Mouse (Mus musculus): Measurements from ENCODE around the gene Cdkn2aipnl. TPM values are rescaled to one million over a fixed set of nuclear protein-coding genes. Genes with fewer than 3 reads are reported as not detected.

The Cdkn2aipnl gene
- total RNA-seq, 2 experiments from 2014 or later = 40.6 to 44.1 TPM

GRCm38 (mm10) chr11:51945548-51945947, 21.9 kb upstream of the Cdkn2aipnl start:
- DNase-seq (ENCODE audit: low spot score in 2 of 2) = peak; percentile 37 to 61

GRCm38 (mm10) chr11:51946144-51946543, 21.3 kb upstream of the Cdkn2aipnl start:
- peak in 1 of 2 experiments; percentile 15 for DNase-seq (ENCODE audit: low spot score in 2 of 2)

- DNase-seq (ENCODE audit: low spot score in 2 of 2) = no peak
Measured at GRCm38 (mm10) chr11:51949155-51949840, 18.2 kb upstream of the Cdkn2aipnl start.

GRCm38 (mm10) chr11:51949919-51950318, 17.5 kb upstream of the Cdkn2aipnl start:
- DNase-seq (ENCODE audit: low spot score in 2 of 2) = no peak

- no peak for DNase-seq (ENCODE audit: low spot score in 2 of 2)
Measured at GRCm38 (mm10) chr11:51951861-51952420, 15.5 kb upstream of the Cdkn2aipnl start.

GRCm38 (mm10) chr11:51956112-51956511, 11.3 kb upstream of the Cdkn2aipnl start:
- no peak for DNase-seq (ENCODE audit: low spot score in 2 of 2)

GRCm38 (mm10) chr11:51957760-51958159, 9.7 kb upstream of the Cdkn2aipnl start:
- DNase-seq (ENCODE audit: low spot score in 2 of 2) = no peak

GRCm38 (mm10) chr11:51959511-51959910, 8.0 kb upstream of the Cdkn2aipnl start:
- no peak for DNase-seq (ENCODE audit: low spot score in 2 of 2)

- no peak for DNase-seq (ENCODE audit: low spot score in 2 of 2)
Measured at GRCm38 (mm10) chr11:51960061-51960460, 7.4 kb upstream of the Cdkn2aipnl start.

GRCm38 (mm10) chr11:51960967-51961471, 6.4 kb upstream of the Cdkn2aipnl start:
- DNase-seq (ENCODE audit: low spot score in 2 of 2) = peak in 1 of 2 experiments; percentile 41

- DNase-seq (ENCODE audit: low spot score in 2 of 2) = no peak
Measured at GRCm38 (mm10) chr11:51961761-51962160, 5.7 kb upstream of the Cdkn2aipnl start.

- no peak for DNase-seq (ENCODE audit: low spot score in 2 of 2)
Measured at GRCm38 (mm10) chr11:51962277-51962676, 5.2 kb upstream of the Cdkn2aipnl start.

GRCm38 (mm10) chr11:51966651-51967050, 810 bp upstream of the Cdkn2aipnl start:
- no peak for DNase-seq (ENCODE audit: low spot score in 2 of 2)

- DNase-seq (ENCODE audit: low spot score in 2 of 2) = no peak
Measured at GRCm38 (mm10) chr11:51968896-51969295, 1.4 kb downstream of the Cdkn2aipnl start.

GRCm38 (mm10) chr11:51969511-51969910, 2.0 kb downstream of the Cdkn2aipnl start:
- DNase-seq (ENCODE audit: low spot score in 2 of 2) = no peak

- DNase-seq (ENCODE audit: low spot score in 2 of 2) = no peak
Measured at GRCm38 (mm10) chr11:51971644-51972043, 4.2 kb downstream of the Cdkn2aipnl start.

- DNase-seq (ENCODE audit: low spot score in 2 of 2) = peak; percentile 29 to 31
Measured at GRCm38 (mm10) chr11:51999611-52000289, 32.3 kb downstream of the Cdkn2aipnl start.

GRCm38 (mm10) chr11:52000290-52000962, 33.0 kb downstream of the Cdkn2aipnl start, which contains the start of gene Ube2b:
Ube2b (minus strand) TSS chr11:52000762.
- peak; percentile 88 to 99 for DNase-seq (ENCODE audit: low spot score in 2 of 2)

- DNase-seq (ENCODE audit: low spot score in 2 of 2) = peak in 1 of 2 experiments; percentile 18
Measured at GRCm38 (mm10) chr11:52001341-52001740, 33.9 kb downstream of the Cdkn2aipnl start.

GRCm38 (mm10) chr11:52001861-52002260, 34.4 kb downstream of the Cdkn2aipnl start:
- DNase-seq (ENCODE audit: low spot score in 2 of 2) = no peak

GRCm38 (mm10) chr11:52002842-52003504, 35.5 kb downstream of the Cdkn2aipnl start:
- no peak for DNase-seq (ENCODE audit: low spot score in 2 of 2)

Data from layer of hippocampus, adult 18-20 months (tissue).